ENCODE assay signal across 11 mouse cellular contexts in the genomic region with DNA sequence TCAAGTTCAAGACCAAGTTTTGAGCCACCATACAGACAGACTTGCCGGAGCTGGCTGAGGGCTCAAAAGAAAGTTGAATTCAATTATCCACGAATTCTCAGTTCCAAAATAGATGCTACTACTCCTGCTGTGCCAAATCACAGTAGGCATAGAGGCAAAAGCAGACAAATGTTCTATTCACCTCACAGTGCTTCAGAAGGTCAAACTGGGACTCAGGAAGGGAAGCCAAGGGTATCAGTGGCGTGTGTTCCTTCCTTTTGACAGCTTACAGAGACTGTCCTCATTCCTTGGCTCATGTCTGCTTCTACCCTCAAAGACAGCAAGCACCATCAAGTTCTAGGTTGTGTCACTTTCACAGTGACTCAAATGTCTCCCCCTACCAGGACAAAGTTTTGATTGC. TPM values are rescaled to one million over a fixed set of nuclear protein-coding genes. Genes with fewer than 3 reads are reported as not detected.
"Had no signal": no experiment of that assay in that cellular context is flagged by ENCODE, and none has a peak within 500 bp of the region (broad histone marks: within the 10 kb centered on the region; RNA-seq: fewer than 3 reads in every experiment).

No protein-coding gene starts in this region.

- ATAC-seq: lung, postnatal 0 days; midbrain, embryonic 13.5 days; midbrain, embryonic 15.5 days had no signal

- DNase-seq: lung, adult 2 months; lung, postnatal 14 days; lung, postnatal 36 days; right cerebral cortex, postnatal 14 days; thymus, adult 2 months; thymus, postnatal 25 days; thymus, postnatal 4 days had no signal

RNA-seq across cellular contexts. Expression of a gene that starts 10.2 kb away (rescaled TPM):
- polyA plus RNA-seq: macrophage had no signal
